Mouse (Mus musculus) 3134 (cell line): ENCODE data around the gene Itga8.

Source experiments
- DNase-seq: peaks from one replicate; pipeline ENCODE4 v3.0.0-alpha.2; 2011; ENCODE audit warnings: low spot score; ENCODE audit not compliant: insufficient read length; ENCODE audit errors: extremely low read depth

Gene Itga8

GRCm38 (mm10) chr2:12198699-12199098, 103.0 kb downstream of the Itga8 start:
- DNase-seq, result no peak

- no peak for DNase-seq
Observed at GRCm38 (mm10) chr2:12198214-12198613, 103.5 kb downstream of the Itga8 start.

- DNase-seq, result no peak
Observed at GRCm38 (mm10) chr2:12197711-12198110, 104.0 kb downstream of the Itga8 start.

- no peak for DNase-seq
Observed at GRCm38 (mm10) chr2:12189026-12189425, 112.7 kb downstream of the Itga8 start.

- DNase-seq, result no peak
Observed at GRCm38 (mm10) chr2:12187646-12188045, 114.1 kb downstream of the Itga8 start.

- no peak for DNase-seq
Observed at GRCm38 (mm10) chr2:12182402-12182948, 119.2 kb downstream of the Itga8 start.

GRCm38 (mm10) chr2:12180635-12181034, 121.1 kb downstream of the Itga8 start:
- DNase-seq, result no peak

GRCm38 (mm10) chr2:12174722-12175427, 126.8 kb downstream of the Itga8 start:
- DNase-seq, result no peak

- peak; percentile 36 for DNase-seq
Observed at GRCm38 (mm10) chr2:12170221-12170620, 131.5 kb downstream of the Itga8 start.

- DNase-seq, result no peak
Observed at GRCm38 (mm10) chr2:12160486-12160885, 141.2 kb downstream of the Itga8 start.

- DNase-seq, result no peak
Observed at GRCm38 (mm10) chr2:12157001-12157400, 144.7 kb downstream of the Itga8 start.

- no peak for DNase-seq
Observed at GRCm38 (mm10) chr2:12156401-12156800, 145.3 kb downstream of the Itga8 start.

- DNase-seq, result no peak
Observed at GRCm38 (mm10) chr2:12154676-12155075, 147.0 kb downstream of the Itga8 start.

GRCm38 (mm10) chr2:12153551-12153950, 148.2 kb downstream of the Itga8 start:
- no peak for DNase-seq

GRCm38 (mm10) chr2:12147902-12148301, 153.8 kb downstream of the Itga8 start:
- no peak for DNase-seq

GRCm38 (mm10) chr2:12146612-12147011, 155.1 kb downstream of the Itga8 start:
- DNase-seq, result no peak

- DNase-seq, result peak; percentile 4
Observed at GRCm38 (mm10) chr2:12138765-12139368, 162.9 kb downstream of the Itga8 start.

- no peak for DNase-seq
Observed at GRCm38 (mm10) chr2:12126580-12126979, 175.1 kb downstream of the Itga8 start.

GRCm38 (mm10) chr2:12115479-12115878, 186.2 kb downstream of the Itga8 start:
- no peak for DNase-seq

GRCm38 (mm10) chr2:12109306-12109705, 192.4 kb downstream of the Itga8 start:
- no peak for DNase-seq

GRCm38 (mm10) chr2:12108306-12108705, 193.4 kb downstream of the Itga8 start:
- no peak for DNase-seq

- DNase-seq, result no peak
Observed at GRCm38 (mm10) chr2:12107265-12107664, 194.5 kb downstream of the Itga8 start.
